Mouse (Mus musculus) ES-E14 (cell line): ENCODE results near the gene Tmem50a.

ENCODE experiments used
- CHD2 ChIP-seq: IDR thresholded peaks from 2 replicates; pipeline ENCODE4 v1.6.1; 2014; ENCODE audit warnings: mild to moderate bottlenecking, low read depth, low read length, inconsistent platforms
- HCFC1 ChIP-seq: IDR thresholded peaks from 2 replicates; pipeline ENCODE4 v1.6.1; 2012; ENCODE audit warnings: low read length, inconsistent platforms, borderline replicate concordance; ENCODE audit not compliant: insufficient read depth
- ZC3H11A ChIP-seq: IDR thresholded peaks from 2 replicates; pipeline ENCODE4 v1.6.1; 2012; ENCODE audit warnings: low read depth, mild to moderate bottlenecking, inconsistent platforms, low read length, borderline replicate concordance

DNA sequence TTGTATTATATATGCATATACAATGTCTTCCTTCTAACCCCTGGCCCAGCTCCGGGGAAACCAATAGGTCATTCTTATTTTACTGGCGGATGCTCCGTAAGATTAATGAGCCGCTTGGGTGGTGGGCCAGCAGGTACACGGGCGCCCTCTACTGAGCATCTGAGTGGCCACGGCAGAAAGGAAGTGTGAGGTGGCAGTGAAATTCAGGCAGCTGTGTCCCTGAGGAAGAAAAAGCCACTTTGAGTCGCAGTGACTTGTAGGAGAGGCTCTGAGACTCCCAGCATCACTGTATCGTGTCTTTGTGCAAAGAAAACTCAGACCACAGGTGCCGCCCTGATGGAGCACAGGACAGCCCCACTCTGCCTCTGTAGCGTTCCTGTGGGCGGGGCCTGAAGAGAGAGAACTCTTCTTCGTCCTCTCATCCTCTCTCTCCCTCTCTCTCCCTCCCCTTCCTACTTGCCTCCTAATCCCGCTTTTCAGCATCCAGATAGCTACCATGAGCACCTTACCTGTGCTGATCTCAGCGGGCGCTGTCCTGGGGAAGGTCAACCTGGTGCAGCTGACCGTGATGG is 35.3 kb downstream of the Tmem50a start:
- no peak for TF ChIP-seq ZC3H11A
- TF ChIP-seq HCFC1 = no peak
- TF ChIP-seq CHD2 = no peak
